Mouse (Mus musculus): ENCODE data around the gene Lrrc32.

Gene Lrrc32

DNA sequence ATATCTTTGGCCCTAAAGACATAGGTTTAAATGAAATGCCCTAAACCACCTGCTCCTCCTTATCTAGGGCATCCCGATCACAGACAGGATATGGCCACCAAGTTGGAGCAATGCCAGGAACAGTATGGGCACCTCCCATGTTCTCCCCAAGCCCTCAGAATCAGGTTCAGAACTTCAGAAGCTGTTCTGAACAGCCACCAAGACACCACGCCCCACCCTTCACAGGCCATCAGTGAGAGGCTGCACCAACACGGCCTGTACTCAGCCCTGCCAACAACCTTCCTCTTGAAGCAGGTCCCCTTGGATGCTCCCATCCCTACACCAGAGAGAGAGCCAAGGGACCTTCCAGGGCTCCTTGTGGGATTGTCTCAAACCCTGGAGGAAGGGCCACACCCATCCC, 55.5 kb downstream of the Lrrc32 start:
- DNase-seq (ENCODE audit: low read depth, low spot score), result no peak

DNA sequence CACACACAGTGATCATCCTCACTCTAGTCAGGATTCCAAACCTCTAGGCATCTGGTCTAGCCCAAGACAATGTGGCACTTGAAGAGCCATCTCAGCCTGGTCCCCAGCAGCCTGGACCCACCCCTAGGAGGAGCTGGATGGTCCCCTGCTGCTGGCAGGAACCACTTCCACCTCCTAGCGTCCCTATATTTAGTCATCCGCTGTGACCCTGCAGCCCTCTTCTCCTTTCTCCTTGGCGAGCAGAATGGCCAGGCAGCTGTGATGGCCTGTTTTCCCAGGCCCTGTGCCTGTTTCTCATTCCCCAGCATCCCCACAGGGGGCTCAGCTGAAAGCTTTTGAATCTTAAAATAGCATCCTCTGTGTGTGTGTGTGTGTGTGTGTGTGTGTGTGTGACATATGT, 59.8 kb downstream of the Lrrc32 start:
- no peak for DNase-seq (ENCODE audit: low read depth, low spot score)

DNA sequence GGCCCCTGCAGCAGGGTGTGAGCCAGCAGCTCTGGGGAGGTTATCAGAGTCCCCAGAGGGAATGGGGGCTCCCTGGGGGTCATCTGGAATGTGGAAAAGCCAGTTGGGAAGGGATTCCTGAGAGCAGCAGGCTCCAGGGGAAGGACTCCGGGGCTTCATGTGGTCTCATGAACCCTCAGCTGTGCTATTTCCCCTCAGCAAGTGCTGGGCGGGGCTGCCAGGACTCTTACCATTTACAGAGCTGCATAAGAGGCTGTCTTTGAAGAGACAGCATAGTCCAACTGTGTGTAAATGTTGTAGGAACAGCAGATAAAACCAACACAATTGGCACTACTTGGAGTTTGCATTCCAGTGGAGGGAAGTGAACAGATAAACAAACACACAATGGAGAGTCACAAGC, 61.5 kb downstream of the Lrrc32 start:
- no peak for DNase-seq (ENCODE audit: low read depth, low spot score)

DNA sequence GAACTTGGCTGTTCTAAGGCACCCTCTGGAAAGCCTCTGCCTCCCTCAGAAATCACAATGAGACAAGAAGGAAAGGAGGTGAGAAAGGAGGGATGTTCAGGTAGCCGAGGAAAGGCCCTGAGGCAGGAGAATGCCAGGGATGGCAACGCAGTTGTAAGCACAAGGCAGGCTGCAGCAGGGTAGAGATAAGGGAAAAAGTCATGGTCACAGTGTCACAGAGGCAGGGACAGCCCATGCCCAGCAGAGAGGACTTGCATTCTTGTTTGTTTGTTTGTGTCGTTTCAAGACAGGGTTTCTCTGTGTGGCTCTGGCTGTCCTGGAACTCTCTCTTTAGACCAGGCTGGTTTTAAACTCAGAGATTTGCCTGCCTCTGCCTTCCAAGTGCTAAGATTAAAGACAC, 62.0 kb downstream of the Lrrc32 start:
- DNase-seq (ENCODE audit: low read depth, low spot score), result no peak
